Mouse (Mus musculus) colon, adult 2 months (tissue): Measurements from ENCODE around the gene Xirp1. TPM values are rescaled to one million over a fixed set of nuclear protein-coding genes. Genes with fewer than 3 reads are reported as not detected.

Source experiments
- polyA plus RNA-seq: library from polyadenylated mRNA; depleted of rRNA; stranded (reverse); fragments of >200 nt; gene quantifications from 2 replicates; pipeline ENCODE4 v1.2.3, GENCODE M21; 2012; rRNA removed

Xirp1 gene
- polyA plus RNA-seq: 0.08 and 0.15 TPM in 2 replicates

DNA sequence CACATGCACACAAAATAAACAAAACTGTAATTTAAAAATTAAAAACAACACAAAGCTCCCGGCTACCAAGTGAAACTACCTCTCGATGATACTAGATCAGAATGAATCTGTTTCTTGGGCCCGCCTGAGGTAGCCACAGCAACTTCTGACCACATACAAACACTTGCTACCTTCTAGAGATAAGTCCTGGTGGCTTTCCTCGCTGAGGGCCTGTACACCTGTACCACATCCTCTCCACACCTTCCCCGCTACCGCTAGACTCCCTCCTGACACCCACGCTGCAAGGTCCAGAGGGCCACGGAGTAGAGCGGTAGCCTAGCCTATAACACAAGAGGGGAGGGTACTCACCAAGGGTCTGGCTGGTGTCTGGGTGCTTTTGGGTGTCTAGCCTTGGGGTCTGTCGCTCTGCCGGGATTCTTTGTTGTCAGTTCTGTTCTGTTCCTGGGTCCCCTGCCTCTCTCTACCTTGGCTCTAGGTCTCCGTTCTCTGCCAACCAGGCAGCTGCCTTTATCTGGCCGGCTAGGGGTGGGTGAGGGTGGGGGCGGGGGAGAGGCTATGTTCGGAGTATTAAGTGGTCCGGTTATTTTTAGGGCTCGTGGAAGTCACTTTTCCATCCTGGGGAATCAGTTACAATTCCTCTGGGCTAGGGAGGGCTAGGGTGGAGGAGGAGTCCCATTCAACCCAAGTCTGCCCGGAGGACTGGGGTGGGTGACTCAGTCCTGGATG is at the start of gene Xirp1:
Xirp1 (minus strand) TSS at position 513 of the 726 bp plus-strand sequence.

DNA sequence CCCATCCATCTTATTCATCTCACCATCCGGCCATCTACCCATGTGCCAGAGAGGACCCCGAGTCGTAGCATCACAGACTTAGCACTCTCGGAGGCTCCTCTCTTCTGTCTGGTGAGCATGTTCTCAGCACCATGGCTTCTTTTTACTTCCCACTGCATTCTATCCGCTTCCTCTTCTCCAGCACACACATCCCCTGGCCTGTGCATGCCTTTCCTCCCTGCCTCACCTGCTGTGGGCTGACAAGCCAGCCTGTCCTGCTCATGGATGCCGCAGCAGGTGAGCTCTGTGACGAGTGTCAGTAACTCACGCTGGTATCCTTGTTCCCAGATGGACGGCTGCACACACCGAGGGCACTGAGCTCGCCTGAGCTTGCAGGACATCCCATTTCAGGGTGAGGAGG is 46.4 kb upstream of the Xirp1 start, which contains the start of gene Cx3cr1:
Cx3cr1 (minus strand) TSS at position 101 of the 400 bp plus-strand sequence.

DNA sequence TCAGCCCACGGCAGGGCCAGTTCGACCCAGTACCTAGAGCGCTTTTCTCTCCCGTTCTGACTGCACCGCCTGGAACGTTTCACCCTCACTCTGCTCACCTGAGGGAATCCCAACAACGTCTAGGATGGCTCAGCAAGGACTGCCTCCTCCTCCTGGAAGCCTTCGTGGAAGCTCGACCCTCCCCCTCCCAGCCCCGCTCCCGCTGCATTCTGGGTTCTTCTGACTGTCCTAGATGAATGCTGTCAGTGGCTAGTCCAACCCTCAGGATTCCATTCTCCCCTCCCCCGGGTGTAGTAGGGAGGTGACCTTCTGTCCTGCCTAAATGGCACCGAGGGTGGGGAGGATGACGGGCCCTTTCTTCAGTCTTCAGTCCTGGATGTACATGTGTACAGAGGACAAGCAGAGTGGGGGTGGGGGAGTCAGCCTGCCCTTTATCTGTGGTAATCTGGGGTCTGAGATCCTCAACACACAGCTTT is 38.8 kb downstream of the Xirp1 start, which contains the start of gene Csrnp1:
Csrnp1 (minus strand) TSS at position 123 of the 476 bp plus-strand sequence.

Other genes with a start within 250 kb of the Xirp1 start
- 0.22 and 0.27 TPM in 2 replicates for gene Scn11a, start 198.1 kb downstream of the Xirp1 start, polyA plus RNA-seq
- gene Wdr48, start 128.7 kb downstream of the Xirp1 start, polyA plus RNA-seq: 42.1 and 53.5 TPM in 2 replicates
- gene Gorasp1, start 86.0 kb downstream of the Xirp1 start, polyA plus RNA-seq: 33.7 and 36.2 TPM in 2 replicates
- gene Ttc21a, start 86.0 kb downstream of the Xirp1 start, polyA plus RNA-seq: 0.07 and 0.12 TPM in 2 replicates
- gene Csrnp1, start 38.9 kb downstream of the Xirp1 start, polyA plus RNA-seq: 21.3 and 27.3 TPM in 2 replicates
- gene Cx3cr1, start 46.3 kb upstream of the Xirp1 start, polyA plus RNA-seq: 7.0 and 10.8 TPM in 2 replicates
- 0.22 and 0.31 TPM in 2 replicates for gene Ccr8, start 68.5 kb upstream of the Xirp1 start, polyA plus RNA-seq
- gene Slc25a38, start 86.8 kb upstream of the Xirp1 start, polyA plus RNA-seq: 21.2 and 29.7 TPM in 2 replicates
- 2,125 and 2,310 TPM in 2 replicates for gene Rpsa, start 104.1 kb upstream of the Xirp1 start, polyA plus RNA-seq
- not detected in 2 replicates for gene Mobp, start 126.1 kb upstream of the Xirp1 start, polyA plus RNA-seq